Mouse (Mus musculus): Measurements from ENCODE around the gene Rint1.
"Not testable (repeated sequence)": the region's sequence is repeated elsewhere in the genome, so short reads cannot be mapped to it uniquely, and the experiment has no call there.

Gene Rint1

DNA sequence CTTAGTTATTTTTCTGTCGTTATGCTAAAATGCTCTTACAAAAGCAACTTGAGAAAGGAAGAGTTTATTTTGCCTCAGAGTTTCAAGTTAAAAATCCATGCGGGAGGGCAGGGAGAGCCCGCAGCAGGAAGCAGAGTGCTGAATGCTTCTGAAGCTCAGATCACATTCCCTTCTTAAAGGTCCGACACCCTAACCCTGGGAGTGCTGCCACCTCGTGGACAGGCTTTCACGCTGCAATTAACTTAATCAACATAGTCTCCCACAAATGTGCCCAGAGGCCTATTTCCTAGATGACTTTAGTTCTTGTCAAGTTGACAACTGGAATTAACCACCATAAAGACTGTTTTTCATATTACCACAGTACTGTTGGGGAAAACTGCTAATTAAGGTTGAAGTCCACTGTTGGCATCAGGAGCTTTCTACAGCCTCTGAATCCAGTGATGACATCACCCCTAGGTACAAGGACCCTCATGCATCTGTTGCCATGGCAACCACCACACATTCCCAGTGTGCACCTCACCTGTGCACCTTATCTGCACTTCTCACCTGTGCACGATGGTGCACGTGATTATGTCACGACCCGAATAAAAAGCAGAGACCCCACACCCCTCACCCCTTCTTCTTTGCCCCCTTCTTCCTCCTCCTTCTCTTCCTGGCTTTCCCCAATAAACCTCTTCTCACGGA, 39.0 kb downstream of the Rint1 start:
- DNase-seq (ENCODE audit: low read depth, low spot score): no peak

DNA sequence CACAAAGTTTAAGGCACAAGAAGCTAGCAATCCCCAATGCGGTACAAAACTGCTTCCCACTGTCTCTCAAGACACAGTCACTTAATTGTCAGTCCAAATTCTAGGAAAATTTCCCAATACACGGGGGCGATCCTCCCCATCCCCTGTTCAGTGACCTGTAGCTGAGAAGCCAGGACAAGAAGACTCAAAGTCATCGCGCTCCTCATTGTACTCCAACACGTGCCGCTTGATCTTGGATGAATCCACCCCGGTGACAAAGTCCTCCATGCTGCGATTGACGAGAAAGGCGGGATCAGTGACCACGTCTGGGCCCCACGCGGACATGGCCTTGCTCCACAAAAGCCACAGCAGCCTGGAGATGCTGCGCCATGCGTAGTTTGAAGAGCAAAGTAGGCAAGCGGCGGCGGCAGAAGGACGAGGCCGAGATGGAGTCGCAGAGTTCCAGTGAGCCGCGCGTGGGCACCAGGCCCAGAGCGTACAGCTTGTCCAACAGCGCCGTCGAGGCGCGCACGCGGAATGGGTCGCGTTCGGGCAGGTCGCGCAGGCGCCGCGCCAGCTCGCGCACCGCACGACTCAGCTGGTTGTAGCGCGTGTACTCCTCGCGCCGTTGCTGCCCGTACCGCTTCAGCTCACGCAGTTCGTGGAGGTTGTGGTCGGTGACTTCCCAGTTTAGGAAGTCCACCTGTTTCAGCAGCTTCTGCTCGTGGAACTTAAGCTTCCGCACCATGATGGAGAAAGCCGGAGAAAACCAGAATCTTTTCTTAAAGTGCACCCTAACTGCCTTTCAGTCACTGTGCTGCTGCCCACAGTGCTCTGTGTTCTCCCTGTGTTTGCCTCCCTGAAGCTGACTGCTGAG, 43.6 kb downstream of the Rint1 start:
- DNase-seq (ENCODE audit: low read depth, low spot score): no peak

DNA sequence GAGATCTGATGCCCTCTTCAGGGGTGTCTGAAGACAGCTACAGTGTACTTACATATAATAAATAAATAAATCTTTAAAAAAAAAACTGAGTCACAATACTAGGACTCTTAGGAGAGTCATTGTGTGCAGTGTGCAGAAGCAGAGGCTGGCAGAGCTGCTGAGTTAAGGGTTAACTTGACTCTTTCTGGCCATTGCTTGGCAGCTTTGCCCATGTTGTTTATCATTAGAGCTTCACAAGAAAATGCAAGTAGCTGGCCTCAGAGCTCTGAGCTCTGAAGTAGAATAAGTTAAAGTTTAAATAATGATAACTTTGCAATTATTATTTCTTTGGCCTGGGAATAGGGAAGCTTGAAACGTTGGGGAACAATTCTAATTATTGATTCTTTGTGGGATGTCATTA, 48.2 kb downstream of the Rint1 start:
- DNase-seq (ENCODE audit: low read depth, low spot score): not testable (repeated sequence)

DNA sequence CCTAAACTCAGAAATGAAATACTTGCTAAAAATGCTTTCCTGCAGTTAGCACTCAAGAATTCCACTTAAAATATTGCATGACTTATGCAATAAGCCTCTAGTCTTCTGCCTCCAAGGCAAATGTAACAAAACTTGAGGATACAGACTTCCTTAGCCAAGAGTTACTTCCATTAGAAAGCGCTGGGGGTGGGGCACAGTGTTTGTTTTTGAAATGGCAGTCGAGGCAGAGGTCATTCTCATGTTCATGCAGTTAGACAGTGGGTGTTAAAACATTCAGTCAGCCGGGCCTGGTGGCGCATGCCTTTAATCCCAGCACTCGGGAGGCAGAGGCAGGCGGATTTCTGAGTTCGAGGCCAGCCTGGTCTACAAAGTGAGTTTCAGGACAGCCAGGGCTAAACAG, 50.6 kb downstream of the Rint1 start:
- DNase-seq (ENCODE audit: low read depth, low spot score): no peak

DNA sequence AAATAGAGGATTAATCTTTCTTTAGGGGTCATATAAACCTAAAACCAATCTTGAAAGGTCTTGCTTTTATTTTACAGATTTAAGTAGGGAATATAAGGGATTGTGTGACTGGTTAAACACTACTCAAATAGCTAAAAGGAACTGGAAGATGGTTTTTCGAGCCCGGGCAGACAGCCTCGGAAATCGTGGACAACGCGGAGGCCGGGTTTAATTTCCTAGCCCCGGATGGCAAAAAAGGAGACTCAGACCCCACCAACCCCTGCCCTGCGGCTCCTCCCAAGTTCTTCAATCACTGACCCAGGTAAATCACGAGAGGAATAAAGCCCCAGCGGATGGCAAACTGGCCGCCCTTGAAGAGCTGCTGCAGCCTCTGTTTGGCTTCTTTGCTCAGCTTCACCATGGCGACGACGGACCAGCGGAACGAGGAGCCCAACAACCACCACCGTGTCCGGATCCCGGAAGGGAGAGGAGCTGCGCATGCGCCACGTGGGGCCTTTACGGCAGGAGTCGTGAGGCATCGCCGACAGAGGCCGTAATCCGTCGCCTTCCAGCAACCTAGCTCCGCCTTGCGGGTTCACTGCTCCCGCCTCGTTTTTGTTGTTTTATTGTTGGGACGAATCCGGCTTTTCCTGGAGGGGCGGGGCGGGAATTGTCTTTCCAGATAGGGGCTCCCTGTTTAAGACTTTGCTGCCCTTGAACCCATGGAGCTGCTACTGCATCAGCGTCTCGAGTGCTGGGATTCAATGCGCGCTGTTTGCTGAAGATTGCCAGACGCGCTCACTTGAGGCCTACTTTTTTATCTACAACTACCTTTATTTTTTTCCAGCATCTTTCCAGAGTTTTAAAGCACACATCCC, 56.4 kb downstream of the Rint1 start, which contains the start of gene Tomm7:
TSS of gene Tomm7 (minus strand) at position 488 of the 857 bp plus-strand sequence.
- peak; percentile 93 for DNase-seq (ENCODE audit: low read depth, low spot score)

DNA sequence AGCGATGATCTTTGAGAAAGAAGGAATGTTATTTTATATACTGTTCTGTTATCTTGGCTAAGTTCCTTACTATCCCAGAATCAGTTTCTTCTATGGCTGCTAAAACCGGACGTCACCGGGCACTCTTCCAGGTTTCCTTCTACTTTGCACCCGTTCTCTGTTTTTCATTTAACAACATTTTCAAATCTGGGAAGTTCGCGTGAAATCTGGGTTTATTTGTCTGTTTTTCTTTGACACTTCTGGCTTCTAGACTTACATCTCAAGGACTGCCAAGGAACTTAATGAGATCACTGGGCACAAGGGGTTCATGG, 57.0 kb downstream of the Rint1 start:
- no peak for DNase-seq (ENCODE audit: low read depth, low spot score)

DNA sequence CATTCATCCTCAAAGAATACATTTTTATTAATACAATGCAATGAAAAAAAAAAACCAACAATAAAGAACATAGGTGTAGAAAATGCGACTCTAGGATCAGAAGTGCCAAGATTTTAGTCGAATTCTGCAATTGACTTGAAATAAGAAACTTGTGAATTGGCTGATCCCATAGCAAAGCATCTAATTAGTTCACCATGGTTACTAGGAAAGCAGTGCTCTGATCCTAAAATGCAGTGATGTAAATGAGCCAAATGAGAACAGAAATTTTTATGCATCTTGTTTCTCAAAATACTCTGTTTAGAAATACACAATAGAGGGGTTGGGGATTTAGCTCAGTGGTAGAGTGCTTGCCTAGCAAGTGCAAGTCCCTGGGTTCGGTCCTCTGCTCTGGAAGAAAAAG, 57.6 kb downstream of the Rint1 start:
- DNase-seq (ENCODE audit: low read depth, low spot score): no peak

DNA sequence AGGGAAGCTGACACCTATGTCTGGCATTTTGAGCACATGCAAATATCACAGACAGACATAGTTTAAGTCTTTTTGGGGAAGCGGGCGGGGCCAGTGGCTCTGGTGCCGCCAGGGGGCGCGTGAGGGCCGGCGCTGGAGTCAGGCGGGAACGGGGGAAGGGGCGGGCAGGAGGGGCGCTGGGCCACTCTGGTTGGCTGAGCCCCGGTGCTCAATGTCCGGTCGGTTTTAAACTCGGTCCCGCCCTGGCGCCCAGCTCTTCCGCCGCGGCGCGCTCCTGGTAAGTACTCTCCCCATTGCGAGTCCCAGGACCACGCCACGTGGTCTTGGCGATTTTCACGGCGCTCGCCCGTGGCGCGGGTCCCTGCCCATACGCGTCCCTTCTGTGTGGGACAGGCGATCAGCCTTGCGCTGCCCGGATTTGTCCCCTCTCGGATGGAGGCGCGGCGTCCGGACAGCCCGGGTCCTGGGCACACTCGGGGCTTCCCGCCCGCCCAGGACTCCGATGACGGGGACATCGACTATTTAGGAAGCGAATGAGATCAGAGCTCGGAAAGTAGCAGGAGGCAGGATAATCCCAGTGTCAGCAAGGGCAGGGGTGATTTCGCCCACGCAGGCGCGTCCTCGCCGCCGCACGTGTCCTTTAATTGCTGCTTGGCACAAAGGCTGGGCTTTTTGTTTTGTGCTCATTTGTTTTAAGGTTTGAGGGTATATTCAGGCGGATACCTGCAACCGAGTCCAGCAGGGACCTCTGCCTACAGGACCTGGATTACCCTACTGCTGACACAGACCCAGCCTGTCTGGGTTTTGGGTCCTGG, 63.0 kb downstream of the Rint1 start:
- peak; percentile 64 for DNase-seq (ENCODE audit: low read depth, low spot score)

DNA sequence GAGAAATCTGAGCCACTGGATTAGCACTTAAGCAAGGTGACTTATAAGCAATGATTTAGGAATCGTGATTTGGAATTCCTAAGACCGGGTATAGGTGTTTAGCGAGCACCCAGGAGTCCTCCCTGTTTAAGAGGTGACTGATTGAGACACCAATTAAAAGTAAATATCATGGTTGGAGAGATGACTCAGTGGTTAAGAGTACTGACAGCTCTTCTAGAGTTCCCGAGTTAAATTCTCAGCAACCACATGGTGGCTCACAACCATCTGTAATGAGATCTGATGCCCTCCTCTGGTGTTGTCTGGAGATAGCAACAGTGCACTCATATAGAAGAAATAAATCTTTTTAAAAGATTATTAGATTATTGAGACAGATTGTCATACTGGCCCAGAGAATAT, 63.6 kb downstream of the Rint1 start:
- not testable (repeated sequence) for DNase-seq (ENCODE audit: low read depth, low spot score)

DNA sequence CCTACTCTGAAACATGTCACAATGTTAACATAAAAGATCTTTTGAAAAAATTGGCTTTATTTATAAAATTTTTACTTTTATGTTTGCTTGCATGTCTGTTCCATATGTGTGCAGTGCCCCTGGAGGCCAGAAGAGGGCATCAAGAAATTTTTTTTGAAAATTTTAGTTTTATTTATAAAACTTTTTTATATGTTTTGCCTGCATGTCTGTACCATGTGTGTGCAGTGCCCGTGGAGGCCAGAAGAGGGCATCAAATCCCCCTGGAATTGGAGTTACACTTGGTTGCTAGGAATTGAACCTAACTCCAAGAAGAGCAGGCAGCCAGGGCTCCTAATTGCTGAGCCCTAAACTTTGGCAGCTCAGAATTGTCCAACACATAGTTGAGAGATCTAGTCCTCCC, 65.4 kb downstream of the Rint1 start:
- not testable (repeated sequence) for DNase-seq (ENCODE audit: low read depth, low spot score)

DNA sequence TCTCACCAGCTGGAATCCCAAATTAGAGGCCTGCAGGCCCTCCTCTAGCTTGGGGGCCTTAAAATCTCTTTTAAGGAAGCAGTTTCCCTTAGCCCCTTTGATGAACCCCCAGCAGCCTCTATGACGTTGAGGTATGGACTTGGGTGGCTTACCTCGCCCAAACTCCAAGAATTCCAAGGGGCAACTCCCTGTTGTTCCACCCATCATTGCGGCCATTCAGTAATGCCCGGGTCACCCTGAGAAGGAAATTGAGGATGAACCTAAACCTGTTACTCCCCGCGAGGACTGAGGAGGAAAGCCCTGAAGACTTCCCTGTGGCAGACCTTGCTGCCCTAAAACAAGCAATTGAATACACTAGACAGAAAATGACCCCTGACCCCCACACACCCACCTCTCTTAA, 68.0 kb downstream of the Rint1 start:
- no peak for DNase-seq (ENCODE audit: low read depth, low spot score)

DNA sequence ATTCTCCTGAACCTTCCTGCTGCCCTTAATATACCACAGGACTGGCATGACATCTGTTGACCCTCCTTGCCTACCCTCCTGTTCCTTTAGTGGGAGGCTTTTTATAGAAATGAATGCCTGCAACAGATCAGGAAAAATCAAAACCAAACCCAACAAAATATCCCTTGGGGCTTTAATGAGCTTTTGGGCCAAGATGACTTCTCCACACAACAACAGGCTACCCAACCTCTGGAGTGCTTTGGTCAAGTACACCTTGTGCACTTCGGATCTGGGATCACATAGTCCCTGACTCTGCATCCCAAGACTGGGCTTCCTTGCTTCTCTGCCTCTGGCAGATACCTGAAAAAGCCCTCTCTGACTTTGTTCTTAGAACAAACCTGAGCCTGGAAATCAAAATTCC, 68.7 kb downstream of the Rint1 start:
- DNase-seq (ENCODE audit: low read depth, low spot score): no peak

DNA sequence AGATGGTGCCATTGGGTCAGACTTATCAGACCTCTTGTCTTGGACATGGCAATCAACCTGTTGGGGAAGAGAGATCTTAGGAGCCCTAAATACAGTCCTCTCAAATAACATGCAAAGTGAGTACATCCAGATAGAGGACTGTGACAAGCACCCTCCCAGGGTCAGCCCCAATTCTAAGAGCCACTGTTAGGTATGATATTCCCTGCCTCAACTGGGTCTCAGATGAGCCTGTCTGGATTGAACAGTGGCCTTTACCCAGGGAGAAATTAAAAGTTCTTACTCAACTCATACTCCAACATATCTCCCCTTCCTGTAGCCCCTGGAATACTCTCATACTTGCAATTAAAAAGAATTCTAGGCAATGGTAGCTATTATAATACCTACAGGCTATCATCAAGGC, 69.7 kb downstream of the Rint1 start:
- DNase-seq (ENCODE audit: low read depth, low spot score): no peak

DNA sequence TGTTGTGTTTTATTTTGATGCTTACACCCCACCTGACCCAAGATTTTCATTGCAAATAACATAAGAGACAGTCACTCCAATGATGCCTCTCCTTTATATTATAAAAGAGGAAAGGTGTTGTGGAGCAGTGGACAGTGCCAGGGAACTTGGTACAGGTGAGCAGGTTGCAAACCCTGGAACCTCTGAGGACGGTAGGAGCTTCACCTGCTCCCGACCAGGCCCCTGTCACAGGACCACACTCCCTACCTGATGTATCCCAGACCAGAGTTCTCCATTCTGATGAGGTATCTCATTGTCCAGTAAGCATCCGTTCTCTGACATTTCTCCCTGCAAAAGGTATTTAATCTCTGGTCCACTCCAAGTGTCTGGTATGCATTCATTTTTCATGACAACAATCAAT, 70.5 kb downstream of the Rint1 start:
- no peak for DNase-seq (ENCODE audit: low read depth, low spot score)

DNA sequence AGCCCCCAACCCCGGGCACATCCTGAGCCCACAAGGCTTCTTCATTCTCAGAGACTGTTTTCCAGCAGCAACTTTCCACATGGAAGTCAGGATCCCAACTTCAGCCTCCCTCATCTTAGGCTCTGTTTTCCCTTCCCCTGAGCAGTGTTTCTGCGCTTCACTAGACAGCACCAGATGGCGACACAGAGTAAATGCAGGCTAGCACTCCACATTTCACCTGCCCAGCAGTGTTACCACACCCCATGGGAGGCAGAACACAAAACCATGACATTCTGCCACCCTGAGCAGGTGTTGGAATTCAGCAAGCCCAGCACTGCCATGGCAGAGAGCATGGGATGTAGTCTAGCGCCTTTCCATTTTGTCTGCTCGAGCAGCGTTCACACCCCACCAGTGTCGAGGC, 71.1 kb downstream of the Rint1 start:
- no peak for DNase-seq (ENCODE audit: low read depth, low spot score)

DNA sequence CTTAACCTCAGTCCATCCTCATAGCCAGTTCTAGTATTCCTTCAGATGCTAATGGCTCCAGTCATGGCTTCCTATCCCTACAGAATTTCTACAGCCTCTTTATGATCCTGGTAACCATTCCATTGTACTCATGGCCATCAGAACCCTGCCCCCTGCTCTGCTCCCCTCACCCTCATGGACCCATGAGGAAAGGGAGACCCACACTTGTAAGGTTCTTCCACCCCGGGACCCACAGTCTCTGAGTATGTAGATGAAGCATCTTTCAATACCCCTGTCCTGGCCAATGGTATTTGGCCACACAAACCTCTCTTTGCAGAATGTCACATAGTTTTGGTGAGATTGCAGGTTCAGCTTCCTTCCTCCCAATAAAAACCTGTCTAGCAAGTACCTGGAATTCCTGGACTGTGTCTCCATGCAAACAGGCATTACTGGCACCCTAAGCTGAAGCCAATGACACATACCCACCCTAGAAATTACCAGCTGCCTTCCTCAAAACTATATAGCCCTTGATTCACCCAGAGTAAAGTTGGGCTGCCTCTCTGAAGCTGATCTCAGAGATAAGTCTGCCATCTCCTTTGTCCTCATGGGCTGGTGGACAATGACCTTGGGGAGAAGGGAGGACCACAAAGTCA, 71.7 kb downstream of the Rint1 start:
- DNase-seq (ENCODE audit: low read depth, low spot score): no peak

DNA sequence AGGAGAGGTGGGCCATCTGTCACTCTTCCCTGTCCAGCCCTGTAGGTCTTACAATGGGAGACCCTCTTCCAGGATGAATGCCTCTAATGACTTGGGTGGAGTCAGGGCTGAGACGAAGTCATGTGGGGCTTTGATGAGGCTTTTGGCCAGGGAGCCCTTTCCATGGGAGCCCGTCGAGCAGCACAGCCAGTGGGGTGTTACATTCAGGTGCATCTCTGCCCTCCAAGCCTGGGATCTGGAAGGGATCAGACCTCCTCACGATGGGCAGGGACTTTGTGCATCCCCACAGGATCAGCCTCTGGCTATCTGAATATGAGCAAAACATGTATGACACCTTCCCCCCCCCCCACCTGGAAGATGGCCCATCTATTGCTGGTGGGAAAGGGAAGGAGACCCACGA, 72.4 kb downstream of the Rint1 start:
- DNase-seq (ENCODE audit: low read depth, low spot score): no peak

DNA sequence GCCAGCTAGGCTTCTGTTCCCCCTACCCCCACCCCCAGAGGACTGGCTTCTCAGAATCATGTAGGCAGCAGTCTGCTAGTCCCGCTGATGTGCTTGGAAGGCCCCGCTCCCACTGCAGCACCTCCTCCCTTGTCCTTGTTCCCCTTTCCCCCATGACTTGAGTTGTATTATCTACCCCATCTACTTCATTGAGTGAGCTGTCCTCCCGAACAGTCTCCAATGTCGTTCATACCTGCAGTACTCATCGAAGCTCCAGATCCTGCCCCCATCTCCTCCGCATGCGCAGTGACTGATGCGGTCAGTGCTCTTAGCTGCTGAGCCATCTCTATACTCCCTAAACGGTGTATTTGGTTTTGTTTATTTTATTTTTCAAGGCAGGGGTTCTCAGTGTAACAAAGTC, 74.2 kb downstream of the Rint1 start:
- DNase-seq (ENCODE audit: low read depth, low spot score): no peak

DNA sequence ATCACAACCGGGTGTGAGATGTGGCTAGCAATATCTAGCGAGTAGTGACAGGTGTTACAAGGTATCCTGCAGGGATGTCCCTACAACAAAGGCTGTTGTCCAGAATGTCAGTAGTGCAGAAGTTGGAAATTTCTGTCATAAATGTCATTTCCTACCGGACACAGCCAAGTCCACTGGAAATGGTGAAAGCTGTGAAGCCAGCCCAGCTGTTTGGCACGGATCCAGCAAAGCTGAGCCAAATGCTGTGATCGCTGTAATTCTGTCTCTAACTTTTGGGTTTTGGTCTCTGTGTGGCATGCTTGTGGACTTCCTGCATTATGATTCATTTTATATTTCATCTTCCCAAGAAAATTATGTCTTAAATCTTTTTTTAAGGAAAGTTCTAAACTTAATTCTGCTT, 74.8 kb downstream of the Rint1 start:
- no peak for DNase-seq (ENCODE audit: low read depth, low spot score)

DNA sequence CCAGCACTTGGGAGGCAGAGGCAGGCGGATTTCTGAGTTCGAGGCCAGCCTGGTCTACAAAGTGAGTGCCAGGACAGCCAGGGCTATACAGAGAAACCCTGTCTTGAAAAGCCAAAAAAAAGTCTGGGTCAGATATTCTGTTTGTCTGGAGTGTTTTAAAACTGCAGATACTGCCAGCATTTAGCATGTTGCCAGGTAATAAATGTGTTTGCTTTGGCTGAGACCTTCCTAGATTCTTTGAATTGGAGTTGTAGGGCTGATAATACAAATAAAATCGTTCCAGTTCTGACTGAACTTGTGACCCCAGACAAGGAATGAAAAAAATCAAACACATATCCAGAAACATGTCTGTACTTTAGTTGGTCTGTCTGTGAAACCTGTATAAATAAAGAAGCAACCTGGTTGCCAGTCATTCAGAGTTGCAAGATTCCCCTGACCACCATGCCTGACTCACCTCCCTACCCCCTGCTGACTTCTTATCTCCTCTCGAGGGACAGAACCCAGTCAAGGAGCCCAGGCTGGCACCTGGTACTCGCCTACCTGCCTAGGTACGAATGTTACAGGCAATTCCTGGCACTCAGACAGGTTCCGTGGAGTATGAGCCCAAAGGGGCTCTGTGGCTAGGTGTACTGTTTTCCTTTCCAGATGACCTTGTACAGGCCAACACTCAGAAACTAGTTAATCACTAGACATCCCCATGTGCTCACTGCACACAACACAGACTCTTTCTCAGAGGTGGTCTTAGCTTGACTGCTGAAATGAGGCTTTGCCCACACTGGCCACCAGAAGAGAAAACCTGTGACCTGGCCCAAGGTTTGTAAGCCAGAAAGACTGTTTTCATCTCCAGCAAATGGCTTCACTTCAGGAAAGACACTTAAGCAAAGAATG, 75.9 kb downstream of the Rint1 start:
- DNase-seq (ENCODE audit: low read depth, low spot score): no peak

Data from c-Kit-negative CD71-positive TER-119-positive erythroid progenitor cells, embryonic 14.5 days (primary cell).